Mouse (Mus musculus): ENCODE measurements around the gene Hyal1.
"Not testable (repeated sequence)": the region's sequence is repeated elsewhere in the genome, so short reads cannot be mapped to it uniquely, and the experiment has no call there.

Gene Hyal1

DNA sequence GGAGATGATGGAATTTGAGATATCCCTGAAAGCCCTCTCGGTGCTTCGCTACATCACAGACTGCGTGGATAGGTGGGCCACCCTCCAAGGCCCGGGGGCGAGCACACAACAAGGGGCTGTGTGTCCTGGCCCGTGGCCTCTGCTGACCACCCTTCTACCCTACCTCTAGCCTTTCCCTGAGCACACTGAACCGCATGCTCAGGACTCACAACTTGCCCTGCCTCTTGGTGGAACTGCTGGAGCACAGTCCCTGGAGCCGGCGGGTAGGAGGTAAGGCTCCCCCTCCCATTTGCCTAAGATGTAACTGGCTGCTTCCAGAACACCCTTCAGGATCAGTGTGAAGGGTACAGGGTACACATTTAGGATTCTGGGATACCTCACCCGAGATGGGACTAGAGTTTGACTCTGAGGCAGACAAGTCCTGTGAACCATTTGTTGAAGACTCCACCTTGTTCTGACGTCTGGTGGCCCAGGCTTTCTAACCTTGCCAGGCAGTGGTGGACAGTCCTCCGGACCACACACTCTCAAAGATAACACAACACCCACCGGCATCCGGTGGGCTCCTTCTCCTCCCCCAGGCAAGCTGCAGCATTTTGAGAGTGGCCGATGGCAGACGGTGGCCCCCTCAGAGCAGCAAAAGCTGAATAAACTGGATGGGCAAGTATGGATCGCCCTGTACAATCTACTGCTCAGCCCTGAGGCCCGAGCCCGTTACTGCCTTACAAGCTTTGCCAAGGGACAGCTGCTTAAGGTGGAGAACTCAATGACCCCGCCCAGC is 27.2 kb upstream of the Hyal1 start:
- DNase-seq (ENCODE audit: extremely low read depth, low read depth, low spot score), result no peak

GRCm38 (mm10) chr9:107550491-107551116 is 26.1 kb upstream of the Hyal1 start:
- no peak for DNase-seq (ENCODE audit: extremely low read depth, low read depth, low spot score)

- DNase-seq (ENCODE audit: extremely low read depth, low read depth, low spot score), result no peak
Measured at GRCm38 (mm10) chr9:107551117-107551889, 25.4 kb upstream of the Hyal1 start, which contains the start of gene Rassf1. TSS of gene Rassf1 (plus strand) at chr9:107551555.

DNA sequence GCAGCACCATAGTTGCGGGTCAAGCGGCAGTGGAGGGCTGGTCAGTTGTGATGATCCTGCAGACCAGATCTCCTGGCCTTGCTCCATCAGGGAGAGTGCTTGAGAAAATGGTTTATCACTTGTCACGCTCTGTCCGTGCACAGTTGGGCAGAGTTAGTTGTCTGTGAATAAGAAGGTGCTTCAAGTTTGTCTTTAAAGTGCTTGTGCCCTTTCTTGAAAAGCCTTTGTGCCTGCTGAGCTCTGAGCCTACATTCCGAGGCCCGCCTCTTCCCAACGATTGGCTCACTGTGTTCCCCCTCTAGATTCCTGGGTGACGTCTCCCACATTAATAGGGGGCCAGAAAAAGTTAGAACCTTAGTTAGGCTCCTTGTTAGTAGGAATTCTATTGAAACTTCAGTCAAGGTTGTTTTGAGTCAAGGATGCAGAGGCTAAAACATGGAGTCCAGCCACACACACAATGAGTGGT is 24.8 kb upstream of the Hyal1 start:
- no peak for DNase-seq (ENCODE audit: extremely low read depth, low read depth, low spot score)

- DNase-seq (ENCODE audit: extremely low read depth, low read depth, low spot score), result no peak
Measured at GRCm38 (mm10) chr9:107552690-107553393, 23.9 kb upstream of the Hyal1 start.

- DNase-seq (ENCODE audit: extremely low read depth, low read depth, low spot score), result no peak
Measured at GRCm38 (mm10) chr9:107553541-107554318, 23.0 kb upstream of the Hyal1 start.

DNA sequence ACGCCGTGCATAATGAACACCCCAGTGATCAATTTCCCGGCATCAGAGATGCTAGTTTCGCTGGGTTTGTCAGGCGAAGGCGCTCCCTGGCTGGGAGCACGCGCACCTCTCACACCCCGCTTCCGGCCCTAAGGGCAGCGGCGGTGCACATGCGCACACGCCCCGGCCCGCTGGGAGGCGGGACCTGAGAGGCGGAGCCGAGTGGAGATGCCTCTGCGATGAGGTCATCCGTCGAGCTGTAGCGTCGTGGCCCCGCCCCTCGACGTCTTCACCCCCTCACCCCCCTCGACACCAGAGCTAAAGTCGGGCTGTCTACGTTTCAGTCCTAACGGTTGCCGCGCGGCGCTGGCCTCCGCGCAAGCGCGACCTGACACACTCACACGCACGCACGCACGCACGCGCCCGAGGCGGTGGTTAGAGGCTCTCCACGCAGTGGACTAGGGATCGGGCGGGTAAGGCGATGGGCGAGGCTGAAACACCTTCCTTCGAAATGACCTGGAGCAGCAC is 22.4 kb upstream of the Hyal1 start:
- peak; percentile 71 for DNase-seq (ENCODE audit: extremely low read depth, low read depth, low spot score)

GRCm38 (mm10) chr9:107555031-107555457 is 21.7 kb upstream of the Hyal1 start:
- no peak for DNase-seq (ENCODE audit: extremely low read depth, low read depth, low spot score)

- DNase-seq (ENCODE audit: extremely low read depth, low read depth, low spot score), result no peak
Measured at GRCm38 (mm10) chr9:107555701-107556100, 21.0 kb upstream of the Hyal1 start.

GRCm38 (mm10) chr9:107556346-107556745 is 20.4 kb upstream of the Hyal1 start:
- no peak for DNase-seq (ENCODE audit: extremely low read depth, low read depth, low spot score)

DNA sequence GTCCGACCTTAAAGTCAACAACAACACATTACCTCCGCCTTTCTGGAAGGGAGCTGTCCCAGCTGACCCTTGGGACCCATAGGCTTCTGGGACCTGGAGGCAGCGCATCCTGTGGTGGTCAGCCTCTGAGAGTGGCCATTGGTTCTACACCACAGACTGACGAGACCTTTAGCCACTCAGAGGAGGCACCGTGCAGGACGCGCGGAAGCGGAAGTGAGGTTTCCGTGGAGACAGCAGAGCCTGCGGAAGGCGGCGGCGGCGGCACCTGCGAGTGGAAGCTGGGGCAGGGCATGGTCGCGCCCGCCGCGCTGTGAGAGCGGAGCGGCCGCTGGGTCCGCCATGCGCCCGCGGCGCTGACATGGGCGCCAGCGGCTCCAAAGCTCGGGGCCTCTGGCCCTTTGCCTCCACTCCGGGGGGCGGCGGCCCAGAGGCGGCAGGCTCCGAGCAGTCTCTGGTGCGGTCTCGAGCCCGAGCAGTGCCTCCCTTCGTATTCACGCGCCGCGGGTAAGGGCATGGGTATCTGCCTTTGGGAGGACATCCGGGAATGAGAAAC is 13.6 kb upstream of the Hyal1 start, which contains the start of gene Tusc2:
TSS of gene Tusc2 (plus strand) at position 227 of the 553 bp plus-strand sequence.
- DNase-seq (ENCODE audit: extremely low read depth, low read depth, low spot score), result peak; percentile 56

DNA sequence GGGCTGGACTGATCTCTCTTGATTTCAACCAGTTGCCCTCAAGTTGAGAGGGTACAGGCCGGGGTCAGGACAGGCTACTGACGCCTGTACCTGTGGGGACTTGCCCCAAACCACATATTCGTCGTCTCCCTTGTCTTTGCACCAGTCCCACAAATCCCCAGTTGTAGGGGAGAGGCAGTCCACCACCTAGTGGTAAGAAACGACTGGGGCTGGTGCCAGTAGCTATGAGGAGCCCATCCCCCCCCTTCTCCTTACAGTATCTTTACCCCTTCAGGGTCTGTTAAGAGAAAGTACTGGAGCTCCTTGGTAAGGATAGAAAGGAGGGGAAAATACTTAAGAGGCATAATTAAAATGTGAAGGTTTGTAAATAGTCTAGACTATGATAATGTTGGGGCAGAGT is 11.2 kb upstream of the Hyal1 start:
- DNase-seq (ENCODE audit: extremely low read depth, low read depth, low spot score), result not testable (repeated sequence)

- DNase-seq (ENCODE audit: extremely low read depth, low read depth, low spot score), result no peak
Measured at GRCm38 (mm10) chr9:107566041-107566709, 10.6 kb upstream of the Hyal1 start.

GRCm38 (mm10) chr9:107566855-107567254 is 9.9 kb upstream of the Hyal1 start:
- DNase-seq (ENCODE audit: extremely low read depth, low read depth, low spot score), result no peak

DNA sequence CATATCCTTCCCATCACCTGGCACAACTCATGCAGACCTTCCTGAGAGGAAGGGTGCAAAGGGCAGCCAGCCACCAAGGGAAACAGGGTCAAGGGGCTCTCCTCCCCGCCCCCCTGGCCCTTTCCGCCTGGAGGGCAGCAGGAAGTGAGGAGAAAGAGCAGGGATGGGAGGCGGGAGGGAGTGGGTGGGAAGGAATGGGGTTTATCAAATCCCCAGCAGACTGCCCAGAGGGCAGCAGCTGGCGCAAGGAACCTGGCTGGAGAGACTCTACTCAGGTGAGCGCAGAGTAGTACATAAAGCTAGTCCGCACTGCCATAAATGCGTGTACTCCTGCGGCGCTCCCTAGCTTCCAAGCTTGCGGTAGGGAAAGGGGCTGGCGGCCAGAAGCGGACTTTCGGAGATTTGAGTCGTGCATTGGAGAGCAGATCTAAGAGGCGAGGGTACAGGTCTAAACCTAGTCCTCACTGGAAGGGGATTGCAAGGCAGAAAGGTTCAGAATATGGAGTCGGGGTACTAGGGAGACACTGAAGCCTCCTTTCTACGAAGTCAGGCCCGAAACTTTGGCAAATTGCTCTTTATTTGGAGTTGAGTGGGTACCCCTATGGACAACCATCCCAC is 8.9 kb upstream of the Hyal1 start, which contains the start of gene Hyal2:
TSS of gene Hyal2 (plus strand) at position 244 of the 618 bp plus-strand sequence.
- no peak for DNase-seq (ENCODE audit: extremely low read depth, low read depth, low spot score)

DNA sequence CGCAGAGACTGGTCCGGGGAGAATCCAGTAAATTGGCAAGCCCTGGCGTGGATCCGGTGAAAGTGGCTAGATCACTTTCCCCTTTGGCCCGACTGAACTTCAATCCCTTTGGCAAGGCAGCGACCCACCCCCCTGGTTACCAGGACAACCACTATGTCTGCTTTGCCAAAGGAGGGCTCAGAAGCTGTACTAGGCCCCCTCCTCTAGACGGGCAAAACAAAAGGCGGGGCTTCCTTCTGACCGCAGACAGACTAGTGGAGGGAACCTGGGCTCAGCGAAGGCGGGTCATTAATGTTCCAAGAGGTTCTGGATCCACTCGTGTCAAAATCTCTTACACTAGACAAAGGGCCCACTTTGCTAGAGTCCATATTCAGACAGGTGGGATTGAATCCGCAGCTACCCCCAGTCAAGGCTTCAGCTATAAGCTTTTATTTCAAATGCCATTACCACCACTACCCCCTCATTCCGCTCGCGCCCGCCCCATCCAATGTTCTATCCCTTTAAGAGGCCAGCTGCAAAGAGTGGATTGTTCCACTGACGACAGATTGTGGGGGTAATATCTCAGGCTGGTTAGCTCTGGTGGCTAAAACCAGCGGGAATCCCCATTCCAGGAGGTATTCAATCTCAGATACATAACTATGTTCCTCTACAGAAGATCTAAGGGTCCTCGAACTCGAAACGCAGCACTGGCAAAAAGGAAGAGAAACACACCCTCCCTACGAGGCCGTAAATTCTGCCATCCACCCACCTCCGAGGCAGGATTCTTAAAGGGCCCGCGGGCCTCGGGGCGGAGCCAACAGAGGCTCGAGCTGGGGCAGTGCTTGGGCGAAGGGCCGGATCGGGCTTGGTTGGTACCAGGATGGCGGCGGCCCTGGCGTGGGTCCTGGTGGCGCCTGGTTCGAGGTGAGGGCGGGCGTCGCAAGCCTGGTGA is 8.1 kb upstream of the Hyal1 start:
- DNase-seq (ENCODE audit: extremely low read depth, low read depth, low spot score), result no peak

DNA sequence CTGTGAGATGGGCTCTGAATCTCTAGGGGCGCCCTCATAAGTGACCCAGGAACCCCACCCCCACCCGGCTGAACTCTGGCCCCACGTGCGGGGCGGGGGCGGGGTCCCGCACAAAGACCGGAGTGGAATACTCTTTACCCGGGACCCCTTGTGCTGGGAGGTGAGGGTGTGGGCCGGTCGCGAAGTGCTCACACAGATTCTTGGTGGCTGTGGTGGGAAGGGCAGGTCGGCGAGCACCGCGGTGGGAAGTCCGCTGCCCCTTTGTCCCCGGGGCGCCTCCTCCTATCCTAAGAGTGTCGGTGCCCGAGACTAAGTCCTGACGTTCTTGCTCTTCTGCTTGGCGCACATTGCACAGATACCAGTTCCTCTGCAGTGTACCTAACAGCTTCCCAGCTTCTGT is 7.5 kb upstream of the Hyal1 start:
- no peak for DNase-seq (ENCODE audit: extremely low read depth, low read depth, low spot score)
